Mouse (Mus musculus) cerebellum, adult 2 months (tissue): ENCODE measurements around the gene H6pd. TPM values are rescaled to one million over a fixed set of nuclear protein-coding genes. Genes with fewer than 3 reads are reported as not detected.

Experiments used
- DNase-seq, 2 experiments: peaks; one replicate each; pipeline ENCODE4 v3.0.0; 2021
- H3K27ac ChIP-seq: fragments of 200-500 bp; 2 replicates; pipeline ENCODE4 v1.5.1; 2012; ENCODE audit warnings: low read length, control low read depth, inconsistent platforms; ENCODE audit not compliant: insufficient read depth
- H3K27me3 ChIP-seq: fragments of 200-500 bp; 2 replicates; pipeline ENCODE4 v1.6.1; 2012; ENCODE audit warnings: inconsistent platforms, mild to moderate bottlenecking, low read length, moderate library complexity; ENCODE audit not compliant: control insufficient read depth, insufficient read depth
- H3K4me1 ChIP-seq: fragments of 200-500 bp; 2 replicates; pipeline ENCODE4 v1.6.1; 2011; ENCODE audit warnings: low read length; ENCODE audit not compliant: control insufficient read depth, insufficient read depth
- H3K4me3 ChIP-seq: fragments of 200-500 bp; replicated peaks from 2 replicates; pipeline ENCODE3; 2011; ENCODE audit warnings: mild to moderate bottlenecking, low read depth, low read length, control low read depth; ENCODE audit not compliant: insufficient read depth
- CTCF ChIP-seq: fragments of 200-500 bp; IDR thresholded peaks from 2 replicates; pipeline ENCODE4 v1.5.1; 2011; ENCODE audit warnings: low read depth, mild to moderate bottlenecking, control low read depth, low read length, moderate library complexity, borderline replicate concordance; ENCODE audit not compliant: insufficient read depth
- POLR2A ChIP-seq: fragments of 200-500 bp; IDR thresholded peaks from 2 replicates; pipeline ENCODE4 v1.6.1; 2011; ENCODE audit warnings: low read length, control low read depth, borderline replicate concordance; ENCODE audit not compliant: insufficient read depth
- WGBS: fragments of 180-500 bp; shearing (Covaris S2); methylation state at CpG from one replicate; pipeline ENCODE4 v1.1.7; 2018; 5-methylcytosine and 5-hydroxymethylcytosine counted together
- polyA plus RNA-seq: library from polyadenylated mRNA; depleted of rRNA; stranded (reverse); fragments of >200 nt; gene quantifications from 2 replicates; pipeline ENCODE4 v1.2.3, GENCODE M21; 2012

Gene H6pd
- polyA plus RNA-seq, 1 experiment, result 11.6 TPM

GRCm38 (mm10) chr4:150001221-150001860 lies 7.5 kb downstream of the H6pd start:
- no peak overlapping the region for H3K27ac ChIP-seq
- no peak overlapping the region for H3K4me3 ChIP-seq
- peaks cover 55% of the 10 kb centered on the region for H3K4me1 ChIP-seq
- 70% methylated on average over 10 of the region's 10 CpGs for WGBS
- no peaks in the 10 kb centered on the region for H3K27me3 ChIP-seq
- peak in 1 of 2 experiments; percentile 17 for DNase-seq
- no peak for TF ChIP-seq POLR2A

GRCm38 (mm10) chr4:149999931-150000555 lies 8.8 kb downstream of the H6pd start:
- DNase-seq, result peak in 1 of 2 experiments; percentile 12
- H3K27ac ChIP-seq, result 0 out of 2 replicates have a peak overlapping the region, but pooled peaks have one; percentile 1

GRCm38 (mm10) chr4:149999510-149999900 lies 9.3 kb downstream of the H6pd start:
- 77% methylated on average over 9 of the region's 9 CpGs for WGBS

More at GRCm38 (mm10) chr4:149999931-150000555, 8.8 kb downstream of the H6pd start:
- Histone ChIP-seq H3K4me1 (peaks cover 56% of the 10 kb centered on the region), H3K4me3 (no peak overlapping the region), H3K27me3 (no peaks in the 10 kb centered on the region)
- TF ChIP-seq POLR2A, result no peak
- TF ChIP-seq CTCF, result no peak
- 92% methylated on average over 15 of the region's 15 CpGs for WGBS

GRCm38 (mm10) chr4:149998786-149999509 lies 9.9 kb downstream of the H6pd start:
- TF ChIP-seq POLR2A, result no peak
- TF ChIP-seq CTCF, result no peak
- peak; percentile 62 to 70 for DNase-seq
- WGBS, result 48% methylated on average over 14 of the region's 14 CpGs

More at GRCm38 (mm10) chr4:149999510-149999900, 9.3 kb downstream of the H6pd start:
- peak in 1 of 2 experiments; percentile 19 for DNase-seq
- Histone ChIP-seq H3K4me3 (no peak overlapping the region), H3K27ac (peak overlapping the region; percentile 1; the same call in 1 of the 2 replicates), H3K27me3 (no peaks in the 10 kb centered on the region), H3K4me1 (peaks cover 54% of the 10 kb centered on the region)
- TF ChIP-seq POLR2A (no peak), CTCF (no peak)

GRCm38 (mm10) chr4:149997999-149998398 lies 10.8 kb downstream of the H6pd start:
- WGBS, result 76% methylated on average over 10 of the region's 10 CpGs
- Histone ChIP-seq H3K27ac (0 out of 2 replicates have a peak overlapping the region, but pooled peaks have one; percentile 6), H3K27me3 (no peaks in the 10 kb centered on the region), H3K4me3 (no peak overlapping the region), H3K4me1 (peaks cover 59% of the 10 kb centered on the region)
- DNase-seq, result no peak
- no peak for TF ChIP-seq CTCF

More at GRCm38 (mm10) chr4:149998786-149999509, 9.9 kb downstream of the H6pd start:
- Histone ChIP-seq H3K27ac (peak overlapping the region; percentile 1; the same call in 1 of the 2 replicates), H3K4me3 (no peak overlapping the region), H3K4me1 (peaks cover 59% of the 10 kb centered on the region), H3K27me3 (no peaks in the 10 kb centered on the region)

- peak in 1 of 2 experiments; percentile 38 for DNase-seq
- no peak for TF ChIP-seq CTCF
- TF ChIP-seq POLR2A, result no peak
- Histone ChIP-seq H3K4me3 (no peak overlapping the region), H3K27me3 (no peaks in the 10 kb centered on the region), H3K4me1 (peaks cover 62% of the 10 kb centered on the region), H3K27ac (peak overlapping the region; percentile 25)
- WGBS, result 30% methylated on average over 7 of the region's 7 CpGs
Observed at GRCm38 (mm10) chr4:149996440-149996839, 12.4 kb downstream of the H6pd start.

GRCm38 (mm10) chr4:149995911-149996310 lies 12.9 kb downstream of the H6pd start:
- Histone ChIP-seq H3K4me3 (no peak overlapping the region), H3K4me1 (peaks cover 64% of the 10 kb centered on the region), H3K27me3 (no peaks in the 10 kb centered on the region), H3K27ac (0 out of 2 replicates have a peak overlapping the region, but pooled peaks have one; percentile 10)
- 90% methylated on average over 7 of the region's 7 CpGs for WGBS
- DNase-seq, result peak in 1 of 2 experiments; percentile 17
- TF ChIP-seq CTCF (no peak), POLR2A (no peak)
